Mouse (Mus musculus) right cerebral cortex, postnatal 36 days (tissue): ENCODE measurements at regions not wholly inside any gene's neighbourhood (a gene's known extent, or its start where the extent isn't known, plus 50 kb on each side); places are given as distances from the start of the nearest gene placed in this dataset.
A peak's percentile ranks its signal among the peaks of the same experiment; 100 is the strongest.

ENCODE experiments used
- DNase-seq, 2 experiments: peaks; one replicate each; pipeline ENCODE4 v3.0.0; 2022; ENCODE audit warnings: low spot score in 2 of 2, mixed read lengths in 1 of 2

DNA sequence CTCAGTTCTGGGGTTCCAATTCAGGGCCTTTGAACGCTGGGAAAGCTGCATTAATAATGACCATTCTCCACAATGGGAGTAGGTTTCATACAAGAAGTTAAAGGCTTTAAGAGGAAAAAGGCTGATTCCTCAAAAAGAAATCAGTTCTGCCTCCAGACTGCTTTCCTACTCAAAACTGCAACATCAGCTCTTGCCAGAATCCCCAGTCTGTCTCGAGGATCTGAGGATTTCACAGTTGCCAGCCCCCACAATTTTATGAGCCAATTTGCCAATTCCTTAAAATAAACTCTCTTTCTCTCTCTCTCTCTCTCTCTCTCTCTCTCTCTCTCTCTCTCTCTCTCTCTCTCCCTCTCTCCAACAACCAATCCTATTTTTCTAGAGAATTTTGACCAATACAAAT is 51.3 kb upstream of the Nhs start:
- peak in 1 of 2 experiments; percentile 1 for DNase-seq
